Mouse (Mus musculus) erythroblast, embryonic 14.5 days (primary cell): ENCODE measurements around the gene Zfp628. TPM values are rescaled to one million over a fixed set of nuclear protein-coding genes. Genes with fewer than 3 reads are reported as not detected.

ENCODE experiments used
- H3K27me3 ChIP-seq: 2 replicates; pipeline ENCODE4 v1.6.1; 2012; ENCODE audit warnings: inconsistent platforms; ENCODE audit not compliant: control insufficient read depth
- H3K36me3 ChIP-seq: 2 replicates; pipeline ENCODE4 v1.6.1; 2012; ENCODE audit warnings: mild to moderate bottlenecking, inconsistent platforms; ENCODE audit not compliant: control insufficient read depth
- H3K4me1 ChIP-seq: 2 replicates; pipeline ENCODE4 v1.6.1; 2012; ENCODE audit warnings: inconsistent platforms; ENCODE audit not compliant: control insufficient read depth
- H3K4me3 ChIP-seq: replicated peaks from 2 replicates; pipeline ENCODE3; 2012; ENCODE audit warnings: moderate library complexity, mild to moderate bottlenecking, inconsistent platforms
- H3K9me3 ChIP-seq: 2 replicates; pipeline ENCODE4 v1.6.1; 2012; ENCODE audit warnings: low read length, inconsistent platforms, mixed read lengths; ENCODE audit not compliant: control insufficient read depth
- GATA1 ChIP-seq: IDR thresholded peaks from 2 replicates; pipeline ENCODE4 v1.6.1; 2012; ENCODE audit warnings: low read length, inconsistent platforms, mixed read lengths
- TAL1 ChIP-seq: IDR thresholded peaks from 3 replicates; pipeline ENCODE4 v1.6.1; 2012; ENCODE audit warnings: low read length, inconsistent platforms, mixed read lengths
- polyA plus RNA-seq: library from polyadenylated mRNA; stranded (reverse); fragments of >175 nt; gene quantifications from 2 replicates; pipeline ENCODE4 v1.2.3, GENCODE M21; 2012

Gene Zfp628
- polyA plus RNA-seq, 1 experiment, result 8.5 TPM

GRCm38 (mm10) chr7:4948386-4948785 is 33.4 kb downstream of the Zfp628 start:
- Histone ChIP-seq H3K36me3 (no peaks in the 10 kb centered on the region), H3K27me3 (no peaks in the 10 kb centered on the region), H3K4me3 (no peak overlapping the region), H3K9me3 (peaks cover 8% of the 10 kb centered on the region), H3K4me1 (peaks cover 3% of the 10 kb centered on the region; the same call in 1 of the 2 replicates)
- no peak for TF ChIP-seq TAL1
- no peak for TF ChIP-seq GATA1

- Histone ChIP-seq H3K27me3 (no peaks in the 10 kb centered on the region), H3K4me3 (no peak overlapping the region), H3K36me3 (no peaks in the 10 kb centered on the region), H3K9me3 (peaks cover 8% of the 10 kb centered on the region), H3K4me1 (no peaks in the 10 kb centered on the region)
- TF ChIP-seq TAL1 (no peak), GATA1 (no peak)
Measured at GRCm38 (mm10) chr7:4950561-4951342, 35.7 kb downstream of the Zfp628 start.

GRCm38 (mm10) chr7:4953815-4954445 is 38.9 kb downstream of the Zfp628 start:
- no peaks in the 10 kb centered on the region for H3K27me3 ChIP-seq
- H3K4me1 ChIP-seq, result no peaks in the 10 kb centered on the region
- TF ChIP-seq GATA1 (no peak), TAL1 (no peak)
- peaks cover 8% of the 10 kb centered on the region for H3K9me3 ChIP-seq
- H3K4me3 ChIP-seq, result no peak overlapping the region
- H3K36me3 ChIP-seq, result no peaks in the 10 kb centered on the region

- Histone ChIP-seq H3K4me1 (no peaks in the 10 kb centered on the region), H3K9me3 (peaks cover 8% of the 10 kb centered on the region), H3K36me3 (no peaks in the 10 kb centered on the region), H3K4me3 (no peak overlapping the region), H3K27me3 (no peaks in the 10 kb centered on the region)
- TF ChIP-seq TAL1, result no peak
- no peak for TF ChIP-seq GATA1
Measured at GRCm38 (mm10) chr7:4957361-4957760, 42.3 kb downstream of the Zfp628 start.

- Histone ChIP-seq H3K36me3 (no peaks in the 10 kb centered on the region), H3K27me3 (no peaks in the 10 kb centered on the region), H3K4me1 (peaks cover 3% of the 10 kb centered on the region), H3K9me3 (no peaks in the 10 kb centered on the region), H3K4me3 (no peak overlapping the region)
- TF ChIP-seq TAL1, result no peak
- no peak for TF ChIP-seq GATA1
Measured at GRCm38 (mm10) chr7:4963527-4963926, 48.5 kb downstream of the Zfp628 start.

GRCm38 (mm10) chr7:4964272-4964671 is 49.3 kb downstream of the Zfp628 start, which contains the start of gene Sbk2:
TSS of gene Sbk2 (minus strand) at chr7:4964406.
- Histone ChIP-seq H3K4me1 (peaks cover 3% of the 10 kb centered on the region), H3K36me3 (no peaks in the 10 kb centered on the region), H3K9me3 (no peaks in the 10 kb centered on the region), H3K27me3 (no peaks in the 10 kb centered on the region), H3K4me3 (no peak within 1 kb of the TSS)
- TF ChIP-seq GATA1 (no peak), TAL1 (no peak)

- no peaks in the 10 kb centered on the region for H3K36me3 ChIP-seq
- no peaks in the 10 kb centered on the region for H3K9me3 ChIP-seq
- TF ChIP-seq TAL1 (no peak), GATA1 (no peak)
- H3K4me3 ChIP-seq, result no peak overlapping the region
- H3K4me1 ChIP-seq, result peaks cover 3% of the 10 kb centered on the region
- no peaks in the 10 kb centered on the region for H3K27me3 ChIP-seq
Measured at GRCm38 (mm10) chr7:4964988-4965387, 50.0 kb downstream of the Zfp628 start.

- H3K4me1 ChIP-seq, result no peaks in the 10 kb centered on the region
- no peaks in the 10 kb centered on the region for H3K36me3 ChIP-seq
- peaks cover 3% of the 10 kb centered on the region for H3K27me3 ChIP-seq
- TF ChIP-seq TAL1, result no peak
- TF ChIP-seq GATA1, result no peak
- no peaks in the 10 kb centered on the region for H3K9me3 ChIP-seq
- no peak within 1 kb of the TSS for H3K4me3 ChIP-seq
Measured at GRCm38 (mm10) chr7:4971068-4971467, 56.1 kb downstream of the Zfp628 start, which contains the start of gene Sbk3. TSS of gene Sbk3 (minus strand) at chr7:4971168.

Other genes with a start within 250 kb of the Zfp628 start
- 12.9 and 13.0 TPM in 2 replicates for gene Hspbp1, start 230.1 kb upstream of the Zfp628 start, polyA plus RNA-seq
- 0.01 TPM in 1 of 2 replicates, not detected in the other for gene Brsk1, start 224.6 kb upstream of the Zfp628 start, polyA plus RNA-seq
- gene Tmem150b, start 190.0 kb upstream of the Zfp628 start, polyA plus RNA-seq, result not detected in 2 replicates
- gene Kmt5c, start 175.1 kb upstream of the Zfp628 start, polyA plus RNA-seq, result 67.3 and 67.8 TPM in 2 replicates
- gene Cox6b2, start 162.1 kb upstream of the Zfp628 start, polyA plus RNA-seq, result 25.4 and 26.4 TPM in 2 replicates
- not detected in 2 replicates for gene Fam71e2, start 143.9 kb upstream of the Zfp628 start, polyA plus RNA-seq
- gene Il11, start 132.4 kb upstream of the Zfp628 start, polyA plus RNA-seq, result not detected in 2 replicates
- not detected in 2 replicates for gene Tmem190, start 132.3 kb upstream of the Zfp628 start, polyA plus RNA-seq
- 6.1 and 6.2 TPM in 2 replicates for gene Tmem238, start 125.6 kb upstream of the Zfp628 start, polyA plus RNA-seq
- gene Rpl28, start 122.3 kb upstream of the Zfp628 start, polyA plus RNA-seq, result 1,289 and 1,793 TPM in 2 replicates
- gene Ube2s, start 102.6 kb upstream of the Zfp628 start, polyA plus RNA-seq, result 142 and 163 TPM in 2 replicates
- not detected in 2 replicates for gene Shisa7, start 70.5 kb upstream of the Zfp628 start, polyA plus RNA-seq
- 0.15 TPM in 1 of 2 replicates, not detected in the other for gene Isoc2b, start 45.0 kb upstream of the Zfp628 start, polyA plus RNA-seq
- gene Isoc2a, start 38.1 kb upstream of the Zfp628 start, polyA plus RNA-seq, result 1.3 and 2.4 TPM in 2 replicates
- gene Gm36210, start 8.7 kb upstream of the Zfp628 start, polyA plus RNA-seq, result 0.05 TPM in 1 of 2 replicates, not detected in the other
- 0.38 and 0.51 TPM in 2 replicates for gene Nat14, start 6.8 kb downstream of the Zfp628 start, polyA plus RNA-seq
- not detected in 2 replicates for gene Ssc5d, start 10.6 kb downstream of the Zfp628 start, polyA plus RNA-seq
- not detected in 2 replicates for gene Sbk2, start 49.2 kb downstream of the Zfp628 start, polyA plus RNA-seq
- not detected in 2 replicates for gene Sbk3, start 56.0 kb downstream of the Zfp628 start, polyA plus RNA-seq
- 0.15 and 0.37 TPM in 2 replicates for gene Zfp579, start 80.9 kb downstream of the Zfp628 start, polyA plus RNA-seq
- 6.2 and 8.1 TPM in 2 replicates for gene Zfp524, start 99.2 kb downstream of the Zfp628 start, polyA plus RNA-seq
- 3.5 and 6.0 TPM in 2 replicates for gene Fiz1, start 99.5 kb downstream of the Zfp628 start, polyA plus RNA-seq
- gene Gm44973, start 100.3 kb downstream of the Zfp628 start, polyA plus RNA-seq, result not detected in 2 replicates
- gene Zfp865, start 105.2 kb downstream of the Zfp628 start, polyA plus RNA-seq, result 1.7 and 1.8 TPM in 2 replicates
- 0.06 TPM in 1 of 2 replicates, not detected in the other for gene Ccdc106, start 105.3 kb downstream of the Zfp628 start, polyA plus RNA-seq
- gene 4632433K11Rik, start 118.9 kb downstream of the Zfp628 start, polyA plus RNA-seq, result not detected in 2 replicates
- gene Zfp784, start 123.2 kb downstream of the Zfp628 start, polyA plus RNA-seq, result 0.06 and 0.09 TPM in 2 replicates
- gene Zfp580, start 136.3 kb downstream of the Zfp628 start, polyA plus RNA-seq, result 0.10 and 0.26 TPM in 2 replicates
- gene U2af2, start 146.9 kb downstream of the Zfp628 start, polyA plus RNA-seq, result 43.1 and 44.9 TPM in 2 replicates
- gene Epn1, start 165.0 kb downstream of the Zfp628 start, polyA plus RNA-seq, result 227 and 231 TPM in 2 replicates
- gene Rfpl4, start 201.7 kb downstream of the Zfp628 start, polyA plus RNA-seq, result not detected in 2 replicates
- gene Rasl2-9, start 210.7 kb downstream of the Zfp628 start, polyA plus RNA-seq, result not detected in 2 replicates
- under 0.01 and 0.01 TPM in 2 replicates for gene Vmn1r55, start 234.5 kb downstream of the Zfp628 start, polyA plus RNA-seq